Mouse (Mus musculus): ENCODE results near the gene Srp14.

Srp14 gene

GRCm38 (mm10) chr2:118479550-118479909 lies at the start of gene Srp14:
Gene Srp14, minus strand, starts transcription at chr2:118479711.
- peak; percentile 96 for DNase-seq (ENCODE audit: low spot score)

GRCm38 (mm10) chr2:118526545-118526944 lies 47.0 kb upstream of the Srp14 start:
- no peak for DNase-seq (ENCODE audit: low spot score)

- DNase-seq (ENCODE audit: low spot score): no peak
These were observed 45.3 kb upstream of the Srp14 start for GRCm38 (mm10) chr2:118524811-118525210.

GRCm38 (mm10) chr2:118523163-118523730 lies 43.7 kb upstream of the Srp14 start:
- DNase-seq (ENCODE audit: low spot score): no peak

- no peak for DNase-seq (ENCODE audit: low spot score)
These were observed 42.8 kb upstream of the Srp14 start for GRCm38 (mm10) chr2:118522265-118522664.

GRCm38 (mm10) chr2:118520042-118520933 lies 40.8 kb upstream of the Srp14 start:
- DNase-seq (ENCODE audit: low spot score): peak; percentile 77

- no peak for DNase-seq (ENCODE audit: low spot score)
These were observed 33.2 kb upstream of the Srp14 start for GRCm38 (mm10) chr2:118512418-118513377.

- DNase-seq (ENCODE audit: low spot score): no peak
These were observed 32.4 kb upstream of the Srp14 start for GRCm38 (mm10) chr2:118511779-118512417.

- peak; percentile 96 for DNase-seq (ENCODE audit: low spot score)
These were observed 31.2 kb upstream of the Srp14 start for GRCm38 (mm10) chr2:118510447-118511310.

- no peak for DNase-seq (ENCODE audit: low spot score)
These were observed 30.4 kb upstream of the Srp14 start for GRCm38 (mm10) chr2:118509688-118510446.

GRCm38 (mm10) chr2:118507126-118507525 lies 27.6 kb upstream of the Srp14 start:
- DNase-seq (ENCODE audit: low spot score): peak; percentile 53

- DNase-seq (ENCODE audit: low spot score): no peak
These were observed 20.7 kb upstream of the Srp14 start for GRCm38 (mm10) chr2:118500191-118500590.

- DNase-seq (ENCODE audit: low spot score): peak; percentile 45
These were observed 19.8 kb upstream of the Srp14 start for GRCm38 (mm10) chr2:118499135-118499961.

GRCm38 (mm10) chr2:118498476-118498875 lies 19.0 kb upstream of the Srp14 start:
- no peak for DNase-seq (ENCODE audit: low spot score)

GRCm38 (mm10) chr2:118497890-118498289 lies 18.4 kb upstream of the Srp14 start:
- no peak for DNase-seq (ENCODE audit: low spot score)

GRCm38 (mm10) chr2:118495024-118495423 lies 15.5 kb upstream of the Srp14 start:
- DNase-seq (ENCODE audit: low spot score): no peak

GRCm38 (mm10) chr2:118491741-118492395 lies 12.4 kb upstream of the Srp14 start:
- no peak for DNase-seq (ENCODE audit: low spot score)

GRCm38 (mm10) chr2:118491281-118491731 lies 11.8 kb upstream of the Srp14 start:
- no peak for DNase-seq (ENCODE audit: low spot score)
